Mouse (Mus musculus): ENCODE measurements at regions not wholly inside any gene's neighbourhood (a gene's known extent, or its start where the extent isn't known, plus 50 kb on each side); places are given as distances from the start of the nearest gene placed in this dataset.
A peak's percentile ranks its signal among the peaks of the same experiment; 100 is the strongest.
"Not testable (repeated sequence)": the region's sequence is repeated elsewhere in the genome, so short reads cannot be mapped to it uniquely, and the experiment has no call there.

DNA sequence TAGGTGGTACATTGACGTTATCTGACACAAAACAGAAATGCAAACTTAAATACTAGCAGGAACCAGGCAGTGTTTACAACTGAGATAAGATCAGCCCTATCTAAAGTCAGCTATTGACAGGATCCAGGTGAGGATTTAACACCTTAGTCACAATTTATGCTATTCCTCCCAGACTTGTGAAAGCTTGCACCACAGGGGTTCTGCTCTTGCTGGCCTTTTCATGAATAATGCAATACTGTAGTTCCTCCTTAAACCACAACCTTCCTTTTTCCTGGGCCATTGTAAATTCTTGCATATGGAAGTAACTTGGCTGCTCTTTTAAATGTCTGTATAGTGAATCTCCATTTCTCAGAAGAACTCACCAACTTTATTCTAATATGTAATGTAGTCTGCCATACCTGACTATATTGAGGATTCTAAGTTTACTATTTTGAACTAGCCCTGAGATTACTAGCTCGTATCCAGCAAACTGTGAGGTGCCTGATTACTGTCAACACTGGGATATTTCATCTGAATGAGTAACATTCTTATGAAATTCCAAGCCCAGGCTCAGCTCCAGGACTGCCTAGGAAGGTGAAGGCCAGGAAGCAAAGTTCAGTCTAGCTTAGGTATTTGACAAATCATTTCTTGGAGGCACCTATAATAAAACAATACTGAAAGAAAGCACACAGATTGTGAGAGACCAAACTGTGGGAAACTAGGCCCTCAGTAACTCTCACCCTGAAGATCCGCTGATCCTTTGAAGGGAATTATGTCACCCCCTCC lies 1019.2 kb upstream of the Cntn5 start:
- not testable (repeated sequence) for ATAC-seq (ENCODE audit: insufficient number of reproducible peaks, insufficient read depth, low FRiP score, low read depth); H3K27me3 ChIP-seq (ENCODE audit: control insufficient read depth, insufficient read depth, low read length)

GRCm38 (mm10) chr9:11920251-11920650 lies 1015.7 kb upstream of the Cntn5 start:
- no peaks in the 10 kb centered on the region for H3K36me3 ChIP-seq (ENCODE audit: control insufficient read depth, insufficient read depth, low read length)
- H3K9ac ChIP-seq (replicated peaks; ENCODE audit: low read depth, low read length): no peak overlapping the region
- H3K27ac ChIP-seq (ENCODE audit: low read length): no peak overlapping the region
- ATAC-seq (ENCODE audit: insufficient number of reproducible peaks, insufficient read depth, low FRiP score, low read depth): no peak
- no peak overlapping the region for H3K4me3 ChIP-seq (ENCODE audit: low read depth, low read length)
- H3K4me2 ChIP-seq (replicated peaks; ENCODE audit: low read depth, low read length): no peak overlapping the region
- H3K9me3 ChIP-seq (ENCODE audit: control insufficient read depth, low read depth, low read length): no peaks in the 10 kb centered on the region
- no peaks in the 10 kb centered on the region for H3K27me3 ChIP-seq (ENCODE audit: control insufficient read depth, insufficient read depth, low read length)
- 73% methylated on average over 3 of the region's 3 CpGs for WGBS
- no peaks in the 10 kb centered on the region for H3K4me1 ChIP-seq (ENCODE audit: control insufficient read depth, insufficient read depth, low read length)

More for the DNA sequence above, 1019.2 kb upstream of the Cntn5 start:
- not testable (repeated sequence) for H3K9me3 ChIP-seq (ENCODE audit: control insufficient read depth, low read depth, low read length); H3K4me3 ChIP-seq (ENCODE audit: low read depth, low read length); H3K4me2 ChIP-seq (replicated peaks; ENCODE audit: low read depth, low read length); H3K4me1 ChIP-seq (ENCODE audit: control insufficient read depth, insufficient read depth, low read length); H3K9ac ChIP-seq (replicated peaks; ENCODE audit: low read depth, low read length); H3K27ac ChIP-seq (ENCODE audit: low read length); H3K36me3 ChIP-seq (ENCODE audit: control insufficient read depth, insufficient read depth, low read length)
- WGBS: 84% methylated on average over 3 of the region's 3 CpGs

GRCm38 (mm10) chr9:11898232-11898631 lies 993.7 kb upstream of the Cntn5 start:
- no peaks in the 10 kb centered on the region for H3K9me3 ChIP-seq (ENCODE audit: control insufficient read depth, low read depth, low read length)
- no peak overlapping the region for H3K9ac ChIP-seq (replicated peaks; ENCODE audit: low read depth, low read length)
- H3K4me3 ChIP-seq (ENCODE audit: low read depth, low read length): no peak overlapping the region
- H3K27ac ChIP-seq (ENCODE audit: low read length): no peak overlapping the region
- H3K4me2 ChIP-seq (replicated peaks; ENCODE audit: low read depth, low read length): no peak overlapping the region
- ATAC-seq (ENCODE audit: insufficient number of reproducible peaks, insufficient read depth, low FRiP score, low read depth): peak; percentile 42; the same call in 1 of the 2 replicates
- H3K36me3 ChIP-seq (ENCODE audit: control insufficient read depth, insufficient read depth, low read length): no peaks in the 10 kb centered on the region
- H3K27me3 ChIP-seq (ENCODE audit: control insufficient read depth, insufficient read depth, low read length): no peaks in the 10 kb centered on the region
- 64% methylated on average over 1 of the region's 1 CpGs for WGBS
- H3K4me1 ChIP-seq (ENCODE audit: control insufficient read depth, insufficient read depth, low read length): no peaks in the 10 kb centered on the region

- no peak for ATAC-seq (ENCODE audit: insufficient number of reproducible peaks, insufficient read depth, low FRiP score, low read depth)
- 68% methylated on average over 1 of the region's 1 CpGs for WGBS
Measured at GRCm38 (mm10) chr9:11885784-11886183, 981.2 kb upstream of the Cntn5 start.

GRCm38 (mm10) chr9:11872059-11872458 lies 967.5 kb upstream of the Cntn5 start:
- Histone ChIP-seq H3K9me3 (ENCODE audit: control insufficient read depth, low read depth, low read length) (no peaks in the 10 kb centered on the region), H3K4me2 (replicated peaks; ENCODE audit: low read depth, low read length) (no peak overlapping the region), H3K4me1 (ENCODE audit: control insufficient read depth, insufficient read depth, low read length) (no peaks in the 10 kb centered on the region), H3K9ac (replicated peaks; ENCODE audit: low read depth, low read length) (no peak overlapping the region), H3K27me3 (ENCODE audit: control insufficient read depth, insufficient read depth, low read length) (no peaks in the 10 kb centered on the region), H3K27ac (ENCODE audit: low read length) (no peak overlapping the region), H3K36me3 (ENCODE audit: control insufficient read depth, insufficient read depth, low read length) (no peaks in the 10 kb centered on the region), H3K4me3 (ENCODE audit: low read depth, low read length) (no peak overlapping the region)
- ATAC-seq (ENCODE audit: insufficient number of reproducible peaks, insufficient read depth, low FRiP score, low read depth): no peak
- 76% methylated on average over 1 of the region's 1 CpGs for WGBS

More at GRCm38 (mm10) chr9:11885784-11886183, 981.2 kb upstream of the Cntn5 start:
- Histone ChIP-seq H3K4me2 (replicated peaks; ENCODE audit: low read depth, low read length) (no peak overlapping the region), H3K4me3 (ENCODE audit: low read depth, low read length) (no peak overlapping the region), H3K4me1 (ENCODE audit: control insufficient read depth, insufficient read depth, low read length) (no peaks in the 10 kb centered on the region), H3K27ac (ENCODE audit: low read length) (no peak overlapping the region), H3K9me3 (ENCODE audit: control insufficient read depth, low read depth, low read length) (no peaks in the 10 kb centered on the region), H3K27me3 (ENCODE audit: control insufficient read depth, insufficient read depth, low read length) (no peaks in the 10 kb centered on the region), H3K36me3 (ENCODE audit: control insufficient read depth, insufficient read depth, low read length) (no peaks in the 10 kb centered on the region), H3K9ac (replicated peaks; ENCODE audit: low read depth, low read length) (no peak overlapping the region)

GRCm38 (mm10) chr9:11871489-11871888 lies 966.9 kb upstream of the Cntn5 start:
- ATAC-seq (ENCODE audit: insufficient number of reproducible peaks, insufficient read depth, low FRiP score, low read depth): no peak
- WGBS: 92% methylated on average over 1 of the region's 1 CpGs

GRCm38 (mm10) chr9:11848692-11849091 lies 944.1 kb upstream of the Cntn5 start:
- ATAC-seq (ENCODE audit: insufficient number of reproducible peaks, insufficient read depth, low FRiP score, low read depth): not testable (repeated sequence)

More at GRCm38 (mm10) chr9:11871489-11871888, 966.9 kb upstream of the Cntn5 start:
- Histone ChIP-seq H3K27me3 (ENCODE audit: control insufficient read depth, insufficient read depth, low read length) (no peaks in the 10 kb centered on the region), H3K9me3 (ENCODE audit: control insufficient read depth, low read depth, low read length) (no peaks in the 10 kb centered on the region), H3K27ac (ENCODE audit: low read length) (no peak overlapping the region), H3K4me3 (ENCODE audit: low read depth, low read length) (no peak overlapping the region), H3K36me3 (ENCODE audit: control insufficient read depth, insufficient read depth, low read length) (no peaks in the 10 kb centered on the region), H3K4me2 (replicated peaks; ENCODE audit: low read depth, low read length) (no peak overlapping the region), H3K4me1 (ENCODE audit: control insufficient read depth, insufficient read depth, low read length) (no peaks in the 10 kb centered on the region), H3K9ac (replicated peaks; ENCODE audit: low read depth, low read length) (no peak overlapping the region)

More at GRCm38 (mm10) chr9:11848692-11849091, 944.1 kb upstream of the Cntn5 start:
- not testable (repeated sequence) for H3K36me3 ChIP-seq (ENCODE audit: control insufficient read depth, insufficient read depth, low read length); H3K4me3 ChIP-seq (ENCODE audit: low read depth, low read length); H3K27ac ChIP-seq (ENCODE audit: low read length); H3K4me2 ChIP-seq (replicated peaks; ENCODE audit: low read depth, low read length); H3K9ac ChIP-seq (replicated peaks; ENCODE audit: low read depth, low read length); H3K9me3 ChIP-seq (ENCODE audit: control insufficient read depth, low read depth, low read length); H3K27me3 ChIP-seq (ENCODE audit: control insufficient read depth, insufficient read depth, low read length); H3K4me1 ChIP-seq (ENCODE audit: control insufficient read depth, insufficient read depth, low read length)
- 66% methylated on average over 3 of the region's 3 CpGs for WGBS

All from stomach, embryonic 14.5 days (tissue).